Mouse (Mus musculus): ENCODE results near the gene Ppargc1a. TPM values are rescaled to one million over a fixed set of nuclear protein-coding genes. Genes with fewer than 3 reads are reported as not detected.

Ppargc1a gene
- total RNA-seq, 2 experiments from 2014 or later: 132 to 133 TPM

GRCm38 (mm10) chr5:51445726-51446125 is 121.8 kb downstream of the Ppargc1a start:
- intact Hi-C loops (cut with DNase I): no loop called here
- DNase-seq (ENCODE audit: low spot score): no peak

GRCm38 (mm10) chr5:51439773-51440172 is 127.8 kb downstream of the Ppargc1a start:
- DNase-seq (ENCODE audit: low spot score): no peak
- intact Hi-C loops (cut with DNase I): no loop called here

GRCm38 (mm10) chr5:51433905-51434304 is 133.6 kb downstream of the Ppargc1a start:
- no peak for DNase-seq (ENCODE audit: low spot score)
- intact Hi-C loops (cut with DNase I): no loop called here

- DNase-seq (ENCODE audit: low spot score): no peak
- intact Hi-C loops (cut with DNase I): no loop called here
Observed at GRCm38 (mm10) chr5:51432532-51432931, 135.0 kb downstream of the Ppargc1a start.

GRCm38 (mm10) chr5:51432031-51432430 is 135.5 kb downstream of the Ppargc1a start:
- intact Hi-C loops (cut with DNase I): no loop called here

GRCm38 (mm10) chr5:51426406-51426805 is 141.1 kb downstream of the Ppargc1a start:
- DNase-seq (ENCODE audit: low spot score): no peak
- intact Hi-C loops (cut with DNase I): no loop called here

More at GRCm38 (mm10) chr5:51432031-51432430, 135.5 kb downstream of the Ppargc1a start:
- DNase-seq (ENCODE audit: low spot score): no peak

GRCm38 (mm10) chr5:51416377-51416776 is 151.1 kb downstream of the Ppargc1a start:
- DNase-seq (ENCODE audit: low spot score): no peak
- intact Hi-C loops (cut with DNase I): no loop called here

GRCm38 (mm10) chr5:51415456-51415855 is 152.1 kb downstream of the Ppargc1a start:
- intact Hi-C loops (cut with DNase I): no loop called here
- no peak for DNase-seq (ENCODE audit: low spot score)

- DNase-seq (ENCODE audit: low spot score): no peak
- intact Hi-C loops (cut with DNase I): no loop called here
Observed at GRCm38 (mm10) chr5:51412303-51413117, 155.0 kb downstream of the Ppargc1a start.

GRCm38 (mm10) chr5:51410006-51410405 is 157.5 kb downstream of the Ppargc1a start:
- intact Hi-C loops (cut with DNase I): no loop called here

GRCm38 (mm10) chr5:51406406-51406805 is 161.1 kb downstream of the Ppargc1a start:
- intact Hi-C loops (cut with DNase I): no loop called here
- no peak for DNase-seq (ENCODE audit: low spot score)

More at GRCm38 (mm10) chr5:51410006-51410405, 157.5 kb downstream of the Ppargc1a start:
- no peak for DNase-seq (ENCODE audit: low spot score)

Measured in heart, postnatal 25 days (tissue).